Mouse (Mus musculus): ENCODE measurements around the gene Phkg1.
"Not testable (repeated sequence)": the region's sequence is repeated elsewhere in the genome, so short reads cannot be mapped to it uniquely, and the experiment has no call there.

Phkg1 gene

DNA sequence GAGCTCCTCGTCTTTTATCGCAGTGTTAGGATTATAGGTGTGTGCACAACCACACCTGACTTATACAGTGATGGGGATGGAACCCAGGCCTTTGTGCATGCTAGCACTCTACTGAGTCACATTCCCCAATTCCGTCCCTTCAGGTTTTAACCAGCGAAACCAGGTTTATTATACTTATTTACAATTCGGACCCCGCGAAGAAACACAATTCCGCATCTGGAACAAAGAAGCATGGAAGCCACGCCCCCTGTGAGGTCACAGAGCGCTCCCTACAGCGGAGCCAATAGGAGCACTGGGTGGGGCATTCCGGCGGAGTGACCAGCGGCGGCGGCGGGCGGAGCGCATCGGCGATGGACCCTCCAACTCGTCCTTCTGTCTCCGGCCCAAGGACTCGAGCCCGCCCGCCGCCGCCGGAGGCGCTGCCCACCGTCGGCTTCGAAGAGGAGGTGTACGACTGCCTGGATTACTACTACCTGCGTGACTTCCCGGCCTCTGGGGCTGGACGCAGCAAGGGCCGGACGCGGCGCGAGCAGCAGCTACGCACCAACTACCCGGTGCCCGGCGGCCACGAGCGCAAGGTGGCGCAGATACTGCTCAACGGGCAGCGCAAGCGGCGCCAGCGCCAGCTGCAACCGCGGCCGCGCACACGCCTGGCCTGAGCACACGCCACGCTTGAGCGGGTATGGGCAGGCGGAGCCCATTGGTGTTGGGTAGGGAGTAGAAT lies 10.1 kb upstream of the Phkg1 start, which contains the start of gene Nupr1l:
Gene Nupr1l (plus strand): TSS at position 299 of the 724 bp plus-strand sequence.
- DNase-seq (ENCODE audit: extremely low read depth, low read depth, low spot score), result no peak

DNA sequence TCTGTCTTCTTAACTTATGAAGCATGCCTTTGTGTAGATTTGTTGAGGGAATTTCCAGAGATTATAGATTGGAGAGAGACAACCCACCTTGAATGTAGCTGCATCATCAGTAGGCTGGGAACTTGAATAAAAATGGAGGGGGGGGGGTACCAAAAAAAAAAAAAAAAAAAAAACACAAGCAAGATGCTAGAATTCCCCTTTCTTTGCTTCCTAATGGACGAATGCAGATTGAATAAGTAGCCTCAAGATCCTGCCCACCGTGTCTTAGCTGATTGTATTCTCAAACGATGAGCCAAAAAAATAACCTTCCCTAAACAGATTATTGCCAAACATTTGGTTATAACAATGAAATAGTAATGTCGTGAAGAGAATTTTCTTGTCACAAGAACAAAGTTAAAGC lies 9.4 kb upstream of the Phkg1 start:
- no peak for DNase-seq (ENCODE audit: extremely low read depth, low read depth, low spot score)

DNA sequence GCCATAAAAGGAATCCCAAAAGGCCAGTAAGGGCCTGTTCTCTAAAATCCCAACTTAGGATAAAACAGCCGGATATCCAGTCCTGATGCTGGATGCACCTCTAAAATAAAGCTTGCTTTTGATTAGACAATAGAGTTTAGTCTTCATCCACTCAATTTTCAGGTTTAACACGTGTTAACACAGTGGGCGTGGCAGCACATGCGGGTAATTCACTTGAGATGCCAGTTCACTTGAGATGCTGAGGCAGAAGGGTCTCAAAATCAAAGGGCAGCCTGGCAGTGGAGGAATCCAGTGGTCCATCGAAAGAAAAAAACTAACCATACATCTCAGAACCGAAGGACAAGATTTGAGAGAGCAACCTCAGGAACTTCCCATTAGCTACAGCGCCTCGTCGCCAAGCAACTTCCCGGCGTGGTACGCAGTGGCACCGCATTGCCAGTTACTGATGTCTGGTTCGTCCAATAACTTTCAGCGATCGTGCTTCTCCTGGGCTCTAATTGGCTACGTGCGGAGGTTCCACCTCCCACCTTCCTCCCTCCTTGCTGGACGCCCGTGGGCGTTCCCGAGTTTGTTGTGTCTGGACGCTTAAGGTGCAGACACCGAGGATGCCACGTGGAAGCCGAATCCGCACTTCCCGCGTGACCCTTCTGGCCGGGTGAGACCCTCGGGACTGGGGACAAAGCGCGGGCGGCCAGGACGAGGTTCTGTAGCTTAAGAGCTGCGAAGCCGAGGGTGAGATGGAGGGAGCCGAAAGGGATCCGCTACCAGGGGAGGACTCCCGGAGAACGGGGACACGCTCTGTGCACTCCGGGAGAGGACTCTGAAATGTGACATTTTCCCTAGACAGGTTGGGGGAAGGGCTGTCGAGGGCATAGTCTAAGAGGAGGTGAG lies 2.9 kb downstream of the Phkg1 start, which contains the start of gene Zbed5:
Gene Zbed5 (plus strand): TSS at position 526 of the 891 bp plus-strand sequence.
- DNase-seq (ENCODE audit: extremely low read depth, low read depth, low spot score), result peak; percentile 52

DNA sequence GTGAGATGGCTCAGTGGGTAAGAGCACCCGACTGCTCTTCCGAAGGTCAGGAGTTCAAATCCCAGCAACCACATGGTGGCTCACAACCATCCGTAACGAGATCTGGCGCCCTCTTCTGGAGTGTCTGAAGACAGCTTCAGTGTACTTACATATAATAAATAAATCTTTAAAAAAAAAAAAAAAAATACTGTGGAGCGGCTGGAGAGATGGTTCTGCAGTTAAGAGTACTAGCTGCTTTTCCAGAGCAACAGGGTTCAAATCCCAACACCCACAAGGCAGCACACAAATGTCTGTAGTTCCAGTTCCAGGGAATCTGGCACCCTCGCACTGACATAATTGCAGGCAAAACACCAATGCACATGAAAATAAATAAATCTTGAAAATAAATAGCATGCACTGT lies 8.0 kb downstream of the Phkg1 start:
- not testable (repeated sequence) for DNase-seq (ENCODE audit: extremely low read depth, low read depth, low spot score)

DNA sequence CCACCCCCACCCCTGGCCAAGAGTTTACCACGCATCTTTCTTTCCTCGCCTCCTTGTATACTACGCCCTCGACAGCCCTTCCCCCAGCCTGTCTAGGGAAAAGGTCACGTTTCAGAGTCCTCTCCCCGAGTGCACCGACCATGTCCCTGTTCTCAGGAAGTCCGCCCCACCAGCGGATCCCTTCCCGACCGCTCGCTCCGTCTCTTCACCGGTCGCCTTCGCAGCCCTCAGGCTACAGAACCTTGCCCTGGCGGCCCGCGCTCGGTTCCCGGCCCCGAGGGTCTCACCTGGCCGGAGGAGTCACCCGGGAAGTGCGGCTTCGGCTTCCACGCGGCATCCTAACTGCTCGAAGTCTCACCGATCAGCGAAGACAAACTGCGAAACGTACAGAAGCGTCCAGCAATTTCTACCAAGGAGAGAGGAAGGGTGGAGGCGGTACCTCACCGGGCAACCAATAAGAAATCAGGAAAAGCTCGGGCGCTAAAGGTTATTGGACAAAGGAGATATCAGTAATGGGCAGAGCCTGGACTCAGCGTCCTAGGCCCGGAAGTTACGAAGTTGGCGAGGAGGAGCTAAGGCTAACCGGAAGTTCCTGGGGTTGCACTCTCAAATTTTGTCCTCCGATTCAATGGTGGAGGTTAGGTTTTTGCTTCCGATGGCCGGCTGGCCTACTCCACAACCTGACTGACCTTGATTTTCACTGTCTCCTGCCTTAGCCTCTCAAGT lies 11.3 kb downstream of the Phkg1 start, which contains the start of gene Chchd2:
Gene Chchd2 (minus strand): TSS at position 560 of the 726 bp plus-strand sequence.
- peak; percentile 95 for DNase-seq (ENCODE audit: extremely low read depth, low read depth, low spot score)

DNA sequence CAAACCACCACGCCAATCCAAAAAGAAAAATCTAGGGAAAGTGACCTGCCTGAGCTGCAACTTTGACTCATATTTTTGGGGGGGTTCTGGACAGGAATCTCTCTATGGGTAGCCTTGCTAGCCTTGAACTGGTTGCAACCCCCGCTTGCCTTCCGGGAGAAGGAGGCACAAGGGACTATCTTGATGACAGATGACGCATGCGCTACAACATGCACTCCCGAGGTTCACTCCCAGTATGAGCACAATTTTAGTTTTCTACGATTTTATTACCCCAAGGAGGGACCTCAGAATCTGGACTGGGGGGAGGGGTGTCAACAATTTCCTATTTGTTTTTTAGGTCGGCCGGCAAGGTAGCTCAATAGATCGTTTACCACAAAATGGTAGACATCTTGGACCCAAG lies 12.1 kb downstream of the Phkg1 start:
- DNase-seq (ENCODE audit: extremely low read depth, low read depth, low spot score), result no peak

DNA sequence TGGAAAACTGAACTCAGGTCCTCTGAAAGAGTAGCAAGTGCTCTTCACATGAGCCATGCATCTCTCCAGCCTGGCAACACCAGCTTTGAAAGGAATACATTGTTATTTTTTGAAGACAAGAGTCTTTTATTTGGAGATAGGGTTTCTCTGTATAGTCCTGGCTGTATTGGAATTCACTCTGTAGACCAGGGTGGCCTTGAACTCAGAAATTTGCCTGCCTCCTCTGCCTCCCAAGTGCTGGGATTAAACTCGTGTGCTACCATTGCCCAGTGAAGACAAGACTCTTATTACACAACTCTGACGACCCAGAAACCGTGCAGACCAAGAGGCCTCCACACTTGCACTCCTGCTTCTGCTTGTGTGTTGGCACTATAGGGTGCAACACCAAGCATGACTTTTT lies 18.5 kb downstream of the Phkg1 start:
- DNase-seq (ENCODE audit: extremely low read depth, low read depth, low spot score), result no peak

DNA sequence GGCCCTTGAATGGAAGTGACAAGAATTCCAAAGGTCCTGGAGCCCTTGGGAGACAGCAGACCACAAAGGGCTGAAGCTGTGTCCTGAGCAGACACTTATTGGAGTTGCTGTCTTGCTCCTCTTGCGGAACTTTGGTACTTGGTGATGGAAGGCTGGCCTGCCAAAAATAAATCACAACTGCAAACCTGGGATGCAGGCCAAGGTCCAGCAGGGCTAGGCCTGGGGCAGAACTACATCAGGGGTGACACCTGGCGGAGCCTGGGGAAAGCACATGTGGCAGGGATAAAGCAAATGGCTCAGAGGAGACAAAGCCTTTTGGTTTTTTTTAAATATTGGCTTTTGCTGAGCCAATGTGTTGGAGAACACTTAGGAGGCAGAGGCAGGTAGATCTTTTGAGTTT lies 19.4 kb downstream of the Phkg1 start:
- no peak for DNase-seq (ENCODE audit: extremely low read depth, low read depth, low spot score)

DNA sequence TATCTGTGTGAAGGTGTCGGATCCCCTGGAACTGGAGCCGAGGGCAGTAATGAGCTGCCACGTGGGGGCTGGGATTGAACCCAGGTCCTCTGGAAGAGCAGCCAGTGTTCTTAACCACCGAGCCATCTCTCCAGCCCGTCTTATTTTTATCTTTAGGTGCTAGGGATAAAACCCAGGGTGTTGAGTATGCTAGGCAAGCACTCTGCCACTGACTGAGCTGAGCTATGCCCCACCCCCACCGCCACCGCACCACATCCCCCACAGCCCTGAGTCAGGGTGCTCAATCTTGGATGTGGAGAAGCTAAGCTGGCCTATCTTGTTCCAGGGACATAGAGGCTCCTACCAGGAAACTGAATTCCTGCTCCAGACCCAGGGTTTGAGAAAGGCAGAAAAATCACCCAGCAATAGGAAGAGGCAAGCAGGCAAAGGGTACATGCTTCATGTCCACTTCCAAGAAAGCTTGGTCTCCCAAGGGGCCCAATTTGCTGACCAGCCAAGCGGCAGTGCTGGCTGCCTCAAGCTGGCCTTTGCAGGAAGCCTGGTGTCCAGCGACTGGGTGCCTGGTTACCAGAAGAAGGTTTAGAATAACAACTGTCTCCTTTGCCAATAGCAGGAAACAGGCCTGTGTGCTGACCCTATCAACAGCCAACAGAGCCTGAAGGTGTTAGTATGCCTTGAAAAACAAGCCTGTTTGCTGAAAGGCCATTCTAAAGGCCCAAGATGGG lies 20.5 kb downstream of the Phkg1 start:
- DNase-seq (ENCODE audit: extremely low read depth, low read depth, low spot score), result no peak

DNA sequence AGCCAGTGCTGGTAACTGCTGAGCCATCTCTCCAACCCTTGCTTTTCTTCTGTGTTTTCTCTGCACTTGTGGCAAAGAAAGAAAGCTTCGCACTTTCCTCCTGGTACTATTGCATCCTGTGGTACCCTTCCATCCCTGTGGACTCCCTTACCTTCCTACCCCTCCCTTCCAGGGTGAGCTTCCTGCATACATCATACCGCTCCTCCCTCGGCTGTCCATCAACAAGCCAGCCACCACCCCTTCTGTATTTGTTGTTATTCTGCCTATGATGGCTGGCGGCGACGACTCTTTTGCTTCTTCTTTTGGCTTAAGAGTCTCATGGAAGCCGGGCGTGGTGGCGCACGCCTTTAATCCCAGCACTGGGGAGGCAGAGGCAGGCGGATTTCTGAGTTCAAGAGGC lies 23.3 kb downstream of the Phkg1 start:
- no peak for DNase-seq (ENCODE audit: extremely low read depth, low read depth, low spot score)

DNA sequence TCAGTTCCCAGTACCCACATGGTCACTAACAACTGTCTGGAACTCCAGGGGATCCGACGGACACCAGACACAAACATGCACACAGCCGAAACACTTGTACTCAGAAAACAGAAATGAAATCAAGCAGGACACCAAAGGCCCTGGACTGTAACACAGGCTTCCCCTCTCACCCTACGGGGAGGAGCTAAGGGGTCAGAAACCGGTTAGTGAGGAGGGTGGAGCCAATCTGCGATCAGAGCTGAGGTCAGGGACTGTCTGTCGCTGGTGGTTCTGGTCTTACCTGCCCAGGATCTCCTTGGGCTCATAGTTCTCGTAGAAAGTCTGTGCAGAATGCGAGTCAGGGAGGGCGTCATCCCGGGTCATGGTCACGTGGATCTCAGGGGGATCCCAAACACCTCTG lies 24.4 kb downstream of the Phkg1 start:
- no peak for DNase-seq (ENCODE audit: extremely low read depth, low read depth, low spot score)

DNA sequence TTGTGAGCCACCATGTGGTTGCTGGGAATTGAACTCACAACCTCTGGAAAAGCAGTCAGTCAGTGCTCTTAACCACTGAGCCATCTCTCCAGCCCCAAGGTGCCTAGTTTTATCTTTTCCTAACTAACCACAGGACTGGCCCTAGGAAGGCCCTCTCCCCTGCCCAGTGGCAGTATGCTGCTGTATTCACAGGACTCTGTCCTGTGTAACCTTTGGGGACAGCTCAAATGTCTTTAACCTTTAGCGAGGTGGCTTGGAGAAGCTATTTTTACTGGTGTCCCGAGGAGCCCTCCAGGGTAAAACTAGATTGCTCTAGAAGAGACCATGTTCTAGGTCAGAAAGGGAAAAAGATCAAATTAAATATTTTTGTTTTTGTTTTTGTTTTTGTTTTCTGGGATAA lies 27.1 kb downstream of the Phkg1 start:
- no peak for DNase-seq (ENCODE audit: extremely low read depth, low read depth, low spot score)

DNA sequence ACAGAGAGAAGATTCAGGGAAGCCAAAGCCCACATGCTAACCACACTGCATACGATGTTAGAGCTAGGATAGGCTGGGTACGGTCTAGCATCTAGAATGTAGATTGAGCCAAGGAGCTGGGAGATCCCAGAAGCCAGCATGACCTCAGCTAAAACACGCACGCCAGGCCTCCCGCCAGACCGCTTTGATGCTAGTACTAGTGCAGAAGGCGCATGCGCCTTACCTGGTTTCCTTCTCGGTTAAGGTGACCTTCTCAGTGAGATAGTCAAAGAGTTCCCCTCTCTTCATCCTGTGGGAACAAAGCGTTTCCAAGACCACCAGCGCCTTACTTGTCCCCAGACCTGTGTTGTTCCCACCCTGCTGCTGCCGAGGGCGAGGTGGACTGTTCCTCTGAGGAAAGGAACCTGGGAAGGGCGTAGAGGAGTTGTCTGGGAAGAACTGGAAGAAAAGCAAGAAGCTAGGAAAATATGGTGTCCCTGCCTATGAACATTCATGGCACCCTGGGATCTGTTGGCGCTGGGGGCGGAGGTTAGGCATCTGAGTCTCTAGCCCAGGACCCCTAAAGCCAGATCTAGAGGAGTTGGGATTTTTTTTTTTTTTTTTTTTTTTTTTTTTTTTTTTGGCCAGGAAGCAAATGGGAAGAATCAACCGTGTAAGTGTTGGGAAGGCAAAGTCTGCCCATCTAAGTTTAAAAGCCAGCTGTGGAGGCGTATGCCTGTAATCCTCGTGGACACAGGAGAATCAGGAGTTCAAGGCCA lies 28.9 kb downstream of the Phkg1 start:
- no peak for DNase-seq (ENCODE audit: extremely low read depth, low read depth, low spot score)

DNA sequence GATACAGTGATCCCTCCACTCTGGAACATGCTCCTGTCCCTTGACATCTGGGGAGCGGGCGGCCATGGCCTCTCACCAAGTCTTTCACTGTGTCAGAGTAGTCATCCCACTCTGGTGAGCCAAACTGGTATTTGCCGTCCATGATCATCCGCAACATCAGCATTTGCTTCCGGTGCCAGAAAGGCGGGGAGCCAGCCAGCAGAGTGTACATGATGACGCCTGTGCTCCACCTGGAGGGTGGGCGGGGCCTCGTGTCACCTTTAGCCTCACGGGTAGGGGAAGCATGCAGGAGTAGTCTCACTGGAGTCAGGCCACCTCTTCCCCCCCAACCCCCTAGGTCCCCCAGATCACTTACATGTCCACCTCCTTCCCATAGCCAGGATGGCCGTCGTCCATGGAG lies 32.5 kb downstream of the Phkg1 start:
- no peak for DNase-seq (ENCODE audit: extremely low read depth, low read depth, low spot score)

DNA sequence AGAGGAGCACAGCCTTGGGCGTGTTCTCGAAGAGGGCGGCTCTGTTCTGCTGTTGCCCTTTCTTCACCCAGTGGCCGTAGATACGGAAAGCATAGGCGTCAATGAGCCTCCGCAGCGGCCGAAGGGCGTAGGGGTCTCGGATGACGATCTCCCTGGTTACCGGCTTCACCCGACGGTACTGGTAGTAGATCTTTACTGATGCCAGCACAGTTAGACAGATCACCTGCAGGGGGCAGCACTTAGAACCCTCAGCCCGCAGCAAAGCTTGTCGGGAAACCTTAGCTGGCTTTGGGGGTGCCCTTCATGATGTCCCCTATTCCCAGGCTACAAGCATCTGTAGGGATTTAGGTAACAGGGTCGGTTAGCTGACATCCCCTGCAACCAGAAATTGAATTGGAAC lies 33.9 kb downstream of the Phkg1 start:
- no peak for DNase-seq (ENCODE audit: extremely low read depth, low read depth, low spot score)

DNA sequence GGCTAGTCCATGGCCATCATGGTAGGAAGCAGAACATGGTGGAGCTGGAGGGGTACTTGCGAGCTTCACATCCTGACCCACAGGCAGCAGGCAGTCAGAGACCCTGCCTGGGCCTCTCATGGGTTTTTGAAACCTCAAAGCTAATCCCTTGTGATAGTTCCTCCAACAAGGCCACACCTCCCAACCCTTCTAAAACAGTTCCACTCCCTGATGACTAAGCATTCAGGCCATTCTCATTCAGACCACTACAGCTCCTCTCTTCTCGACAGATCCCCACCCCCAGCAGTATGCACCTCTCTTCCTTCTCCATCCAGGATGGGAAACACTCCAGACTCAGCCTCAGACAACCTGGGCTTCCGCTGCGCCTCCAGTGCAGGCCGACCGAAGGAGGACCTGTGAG lies 36.0 kb downstream of the Phkg1 start:
- no peak for DNase-seq (ENCODE audit: extremely low read depth, low read depth, low spot score)

DNA sequence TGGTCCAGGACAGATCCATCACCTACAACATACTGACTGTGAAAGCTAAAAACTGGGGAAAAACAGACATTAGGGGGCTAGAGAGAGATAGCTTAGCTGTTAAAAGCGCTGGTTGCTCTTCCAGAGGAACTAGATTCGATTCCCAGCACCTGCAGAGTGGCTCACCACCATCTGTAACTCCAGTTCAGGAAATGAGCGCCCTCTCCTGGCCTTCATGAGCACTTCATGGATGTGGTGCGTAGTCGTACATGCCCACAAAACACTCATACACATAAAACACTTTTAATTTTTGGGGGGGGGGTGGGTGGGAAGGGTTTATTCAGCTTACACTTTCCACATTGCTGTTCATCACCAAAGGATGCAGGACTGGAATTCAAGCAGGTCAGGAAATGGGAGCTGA lies 41.9 kb downstream of the Phkg1 start:
- no peak for DNase-seq (ENCODE audit: extremely low read depth, low read depth, low spot score)

DNA sequence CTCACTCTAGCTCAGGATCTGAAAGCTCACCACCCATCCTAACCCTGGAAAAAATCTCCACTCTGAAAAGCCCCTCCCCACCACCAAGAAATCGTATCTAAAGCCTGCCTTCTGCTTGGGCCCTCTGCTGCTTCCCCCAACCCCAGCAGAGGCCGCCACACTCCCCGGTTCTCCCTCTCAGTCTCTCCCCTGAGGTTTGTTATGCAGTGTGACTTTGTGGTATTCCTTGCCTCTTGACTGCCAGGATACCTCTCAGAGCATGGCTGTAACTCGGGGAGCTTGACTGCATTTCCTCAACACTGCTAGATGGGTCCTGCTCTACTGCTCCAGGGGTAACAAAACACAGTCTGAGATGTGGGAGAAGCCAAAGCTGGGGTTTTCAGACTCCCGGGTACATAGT lies 43.2 kb downstream of the Phkg1 start:
- no peak for DNase-seq (ENCODE audit: extremely low read depth, low read depth, low spot score)

DNA sequence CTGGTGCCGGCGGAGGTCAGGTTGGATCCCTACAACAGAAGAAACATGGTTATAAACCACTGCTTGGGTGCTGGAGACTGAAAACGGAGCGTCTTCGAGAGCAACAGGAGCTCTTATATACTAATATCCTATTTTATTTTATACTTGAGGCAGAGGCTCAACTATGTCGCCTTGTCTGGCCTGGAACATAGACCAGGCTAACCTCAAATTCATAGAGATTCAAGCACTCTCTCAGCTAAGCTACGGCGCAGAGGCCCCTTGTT lies 50.9 kb downstream of the Phkg1 start:
- DNase-seq (ENCODE audit: extremely low read depth, low read depth, low spot score), result no peak
